Mouse (Mus musculus): Measurements from ENCODE around the gene Emilin2.

GRCm38 (mm10) chr17:71223676-71224075 is 88.1 kb downstream of the Emilin2 start:
- TF ChIP-seq EP300 (IDR thresholded peaks at IDR 0.05; ENCODE audit: insufficient read depth, low read depth, low read length), result no peak
- TF ChIP-seq POLR2A (IDR thresholded peaks at IDR 0.05; ENCODE audit: insufficient read depth, low read length), result no peak
- no peak for TF ChIP-seq CTCF (IDR thresholded peaks at IDR 0.05; ENCODE audit: low read depth, low read length)
